Mouse (Mus musculus): Measurements from ENCODE around the gene St8sia1.

DNA sequence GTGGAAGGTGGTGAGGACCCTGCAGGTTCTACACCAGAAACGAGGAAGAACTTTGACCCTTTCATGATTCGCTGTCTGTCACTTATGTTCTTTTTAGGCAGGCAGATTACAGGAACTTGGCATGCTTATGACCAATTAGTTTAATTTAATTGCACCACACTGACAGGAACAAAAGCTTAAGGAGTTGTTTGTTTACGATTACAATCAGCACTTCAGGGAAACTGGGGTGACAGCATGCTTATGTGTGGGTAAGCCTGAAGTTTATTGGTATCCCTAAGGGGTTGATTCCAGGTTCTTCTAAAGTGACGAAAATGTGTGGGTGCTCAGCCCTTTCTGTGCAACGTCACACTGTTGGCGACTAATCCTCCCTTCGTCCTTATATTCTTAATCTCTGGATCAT is 30.6 kb upstream of the St8sia1 start:
- TF ChIP-seq CTCF (IDR thresholded peaks at IDR 0.05; ENCODE audit: insufficient read depth, low read length) (no peak), POLR2A (IDR thresholded peaks at IDR 0.05; ENCODE audit: borderline replicate concordance, extremely low read depth, low read depth, low read length) (no peak)

Measured in lung, adult 2 months (tissue).